Mouse (Mus musculus) neural tube, embryonic 11.5 days (tissue): Measurements from ENCODE around the gene Gdf15. TPM values are rescaled to one million over a fixed set of nuclear protein-coding genes. Genes with fewer than 3 reads are reported as not detected.

ENCODE experiments used
- ATAC-seq: fragments of 200-750 bp; cut with Nextera tagmentation; 2 replicates; pipeline ENCODE4 v1.8.0; 2017; ENCODE audit warnings: moderate number of reproducible peaks, mild to moderate bottlenecking, moderate TSS enrichment, moderate library complexity; ENCODE audit not compliant: insufficient read depth, low FRiP score, low TSS enrichment
- DNase-seq: peaks from one replicate; pipeline ENCODE4 v3.0.0-alpha.2; 2015; ENCODE audit warnings: low spot score
- H3K27ac ChIP-seq: fragments of 300-500 bp; sonication (generic); 2 replicates; pipeline ENCODE4 v1.5.1; 2014; ENCODE audit warnings: low read depth, mild to moderate bottlenecking, low read length
- H3K27me3 ChIP-seq: fragments of 300-500 bp; sonication (generic); 2 replicates; pipeline ENCODE4 v1.6.1; 2014; ENCODE audit warnings: mild to moderate bottlenecking, low read length, mixed read lengths; ENCODE audit not compliant: control insufficient read depth, insufficient read depth
- H3K36me3 ChIP-seq: fragments of 300-500 bp; sonication (generic); 2 replicates; pipeline ENCODE4 v1.6.1; 2014; ENCODE audit warnings: mild to moderate bottlenecking, low read length, moderate library complexity, mixed read lengths; ENCODE audit not compliant: control insufficient read depth, insufficient read depth
- H3K4me1 ChIP-seq: fragments of 300-500 bp; sonication (generic); 2 replicates; pipeline ENCODE4 v1.6.1; 2014; ENCODE audit warnings: low read length, mixed read lengths; ENCODE audit not compliant: control insufficient read depth, insufficient read depth
- H3K4me2 ChIP-seq: fragments of 300-500 bp; sonication (generic); 2 replicates; pipeline ENCODE4 v1.6.1; 2014; ENCODE audit warnings: low read depth, mild to moderate bottlenecking, moderate library complexity
- H3K4me3 ChIP-seq: fragments of 300-500 bp; sonication (generic); 2 replicates; pipeline ENCODE4 v1.5.1; 2014; ENCODE audit warnings: low read depth, low read length
- H3K9ac ChIP-seq: fragments of 300-500 bp; sonication (generic); 2 replicates; pipeline ENCODE4 v1.6.1; 2014; ENCODE audit warnings: mild to moderate bottlenecking, low read length
- H3K9me3 ChIP-seq: fragments of 300-500 bp; sonication (generic); 2 replicates; pipeline ENCODE4 v1.6.1; 2016; ENCODE audit warnings: low read length; ENCODE audit not compliant: control insufficient read depth
- WGBS: fragments of 180-500 bp; shearing (Covaris S2); extraction: QIAGEN DNeasy Blood & Tissue Kit; methylation state at CpG from one replicate; pipeline ENCODE4 v1.1.7; 2014; 5-methylcytosine and 5-hydroxymethylcytosine counted together
- polyA plus RNA-seq: library from polyadenylated mRNA; unstranded; fragments of >200 nt; fragmentation: Nextera tagmentation; extraction: Ambion mirVana; gene quantifications from 2 replicates; pipeline ENCODE4 v1.2.1, GENCODE M21; 2014

Gene Gdf15
- polyA plus RNA-seq, 1 experiment from 2014 or later: 0.28 TPM

GRCm38 (mm10) chr8:70615894-70616293 lies 16.4 kb downstream of the Gdf15 start, which contains the start of gene Lrrc25:
Gene Lrrc25 (plus strand): TSS chr8:70616155.
- H3K36me3 ChIP-seq: no peaks in the 10 kb centered on the region
- 0 out of 2 replicates have a peak, but pooled peaks cover 4% of the 10 kb centered on the region for H3K4me1 ChIP-seq
- no peak within 1 kb of the TSS for H3K9ac ChIP-seq
- H3K9me3 ChIP-seq: no peaks in the 10 kb centered on the region
- no peak for DNase-seq
- no peak within 1 kb of the TSS for H3K27ac ChIP-seq
- no peak within 1 kb of the TSS for H3K4me2 ChIP-seq
- 80% methylated on average over 3 of the region's 3 CpGs for WGBS
- no peak within 1 kb of the TSS for H3K4me3 ChIP-seq
- ATAC-seq: no peak
- no peaks in the 10 kb centered on the region for H3K27me3 ChIP-seq

- H3K27ac ChIP-seq: no peak overlapping the region
- H3K9me3 ChIP-seq: no peaks in the 10 kb centered on the region
- H3K27me3 ChIP-seq: no peaks in the 10 kb centered on the region
- H3K36me3 ChIP-seq: no peaks in the 10 kb centered on the region
- ATAC-seq (no peak), DNase-seq (no peak)
- no peak overlapping the region for H3K4me2 ChIP-seq
- H3K4me3 ChIP-seq: no peak overlapping the region
- H3K4me1 ChIP-seq: 0 out of 2 replicates have a peak, but pooled peaks cover 8% of the 10 kb centered on the region
- WGBS: 88% methylated on average over 8 of the region's 8 CpGs
- H3K9ac ChIP-seq: no peak overlapping the region
Observed at GRCm38 (mm10) chr8:70615281-70615680, 17.0 kb downstream of the Gdf15 start.

- no peak overlapping the region for H3K4me2 ChIP-seq
- ATAC-seq: no peak
- no peak for DNase-seq
- 76% methylated on average over 5 of the region's 5 CpGs for WGBS
- no peaks in the 10 kb centered on the region for H3K9me3 ChIP-seq
- no peaks in the 10 kb centered on the region for H3K27me3 ChIP-seq
- 0 out of 2 replicates have a peak, but pooled peaks cover 8% of the 10 kb centered on the region for H3K4me1 ChIP-seq
- no peak overlapping the region for H3K27ac ChIP-seq
- H3K9ac ChIP-seq: peak overlapping the region; percentile 8; the same call in 1 of the 2 replicates
- H3K4me3 ChIP-seq: no peak overlapping the region
- H3K36me3 ChIP-seq: no peaks in the 10 kb centered on the region
Observed at GRCm38 (mm10) chr8:70614469-70614868, 17.8 kb downstream of the Gdf15 start.

GRCm38 (mm10) chr8:70613763-70614162 lies 18.5 kb downstream of the Gdf15 start:
- H3K27me3 ChIP-seq: no peaks in the 10 kb centered on the region

GRCm38 (mm10) chr8:70611849-70612248 lies 20.4 kb downstream of the Gdf15 start:
- Histone ChIP-seq H3K9me3 (no peaks in the 10 kb centered on the region), H3K9ac (peak overlapping the region; percentile 61), H3K27me3 (no peaks in the 10 kb centered on the region), H3K4me2 (peak overlapping the region; percentile 95), H3K27ac (no peak overlapping the region), H3K4me3 (peak overlapping the region; percentile 43), H3K4me1 (peaks cover 27% of the 10 kb centered on the region), H3K36me3 (no peaks in the 10 kb centered on the region)
- under 1% methylated on average over 6 of the region's 6 CpGs for WGBS
- DNase-seq: peak; percentile 90
- ATAC-seq: no peak

More at GRCm38 (mm10) chr8:70613763-70614162, 18.5 kb downstream of the Gdf15 start:
- WGBS: 6% methylated on average over 1 of the region's 1 CpGs
- no peak overlapping the region for H3K27ac ChIP-seq
- ATAC-seq (no peak), DNase-seq (no peak)
- H3K36me3 ChIP-seq: no peaks in the 10 kb centered on the region
- no peak overlapping the region for H3K4me2 ChIP-seq
- H3K4me1 ChIP-seq: peaks cover 14% of the 10 kb centered on the region
- no peaks in the 10 kb centered on the region for H3K9me3 ChIP-seq
- no peak overlapping the region for H3K4me3 ChIP-seq
- H3K9ac ChIP-seq: no peak overlapping the region

GRCm38 (mm10) chr8:70610796-70611771 lies 21.2 kb downstream of the Gdf15 start:
- Histone ChIP-seq H3K4me1 (peaks cover 28% of the 10 kb centered on the region), H3K4me2 (peak overlapping the region; percentile 95)
- WGBS: under 1% methylated on average over 54 of the region's 54 CpGs

GRCm38 (mm10) chr8:70609849-70610795 lies 22.1 kb downstream of the Gdf15 start:
- no peaks in the 10 kb centered on the region for H3K36me3 ChIP-seq
- peaks cover 28% of the 10 kb centered on the region for H3K4me1 ChIP-seq
- H3K9me3 ChIP-seq: no peaks in the 10 kb centered on the region
- H3K4me3 ChIP-seq: peak overlapping the region; percentile 75
- DNase-seq: peak; percentile 89
- ATAC-seq: peak; percentile 43
- peak overlapping the region; percentile 96 for H3K27ac ChIP-seq
- WGBS: 2% methylated on average over 44 of the region's 45 CpGs
- no peaks in the 10 kb centered on the region for H3K27me3 ChIP-seq
- peak overlapping the region; percentile 69 for H3K9ac ChIP-seq
- peak overlapping the region; percentile 95 for H3K4me2 ChIP-seq

More at GRCm38 (mm10) chr8:70610796-70611771, 21.2 kb downstream of the Gdf15 start:
- Histone ChIP-seq H3K27ac (peak overlapping the region; percentile 96; the same call in 1 of the 2 replicates), H3K36me3 (no peaks in the 10 kb centered on the region), H3K9ac (peak overlapping the region; percentile 61), H3K27me3 (no peaks in the 10 kb centered on the region), H3K4me3 (peak overlapping the region; percentile 43), H3K9me3 (no peaks in the 10 kb centered on the region)
- DNase-seq (peak; percentile 86), ATAC-seq (0 out of 2 replicates have a peak, but pooled peaks have one; percentile 8)

- peak overlapping the region; percentile 69 for H3K9ac ChIP-seq
- no peaks in the 10 kb centered on the region for H3K36me3 ChIP-seq
- H3K4me2 ChIP-seq: peak overlapping the region; percentile 95
- H3K9me3 ChIP-seq: no peaks in the 10 kb centered on the region
- peak overlapping the region; percentile 75 for H3K4me3 ChIP-seq
- H3K27me3 ChIP-seq: no peaks in the 10 kb centered on the region
- WGBS: 1% methylated on average over 38 of the region's 39 CpGs
- H3K4me1 ChIP-seq: peaks cover 31% of the 10 kb centered on the region
- DNase-seq: peak; percentile 89
- H3K27ac ChIP-seq: peak overlapping the region; percentile 96
- ATAC-seq: peak; percentile 54
Observed at GRCm38 (mm10) chr8:70609368-70609848, 22.8 kb downstream of the Gdf15 start.
